Mouse (Mus musculus): ENCODE measurements around the gene Spag5.

Spag5 gene

GRCm38 (mm10) chr11:78322860-78323259 is 21.5 kb downstream of the Spag5 start, which contains the start of gene Aldoc:
Aldoc (plus strand) TSS chr11:78322968.
- peak; percentile 69 to 80 for DNase-seq (ENCODE audit: low spot score in 2 of 2)

- peak in 1 of 2 experiments; percentile 41 for DNase-seq (ENCODE audit: low spot score in 2 of 2)
Observed at GRCm38 (mm10) chr11:78324000-78324785, 22.9 kb downstream of the Spag5 start.

- no peak for DNase-seq (ENCODE audit: low spot score in 2 of 2)
Observed at GRCm38 (mm10) chr11:78324965-78325364, 23.6 kb downstream of the Spag5 start.

- DNase-seq (ENCODE audit: low spot score in 2 of 2), result no peak
Observed at GRCm38 (mm10) chr11:78327215-78327614, 25.9 kb downstream of the Spag5 start.

GRCm38 (mm10) chr11:78327634-78328511 is 26.5 kb downstream of the Spag5 start, which contains the start of gene Pigs:
Pigs (plus strand) TSS chr11:78328415.
- DNase-seq (ENCODE audit: low spot score in 2 of 2), result peak; percentile 91 to 97

GRCm38 (mm10) chr11:78328512-78329056 is 27.3 kb downstream of the Spag5 start:
- DNase-seq (ENCODE audit: low spot score in 2 of 2), result no peak

GRCm38 (mm10) chr11:78332676-78333075 is 31.3 kb downstream of the Spag5 start:
- no peak for DNase-seq (ENCODE audit: low spot score in 2 of 2)

- no peak for DNase-seq (ENCODE audit: low spot score in 2 of 2)
Observed at GRCm38 (mm10) chr11:78333992-78334391, 32.7 kb downstream of the Spag5 start.

- no peak for DNase-seq (ENCODE audit: low spot score in 2 of 2)
Observed at GRCm38 (mm10) chr11:78337040-78337439, 35.7 kb downstream of the Spag5 start.

GRCm38 (mm10) chr11:78341702-78342101 is 40.4 kb downstream of the Spag5 start:
- no peak for DNase-seq (ENCODE audit: low spot score in 2 of 2)

- DNase-seq (ENCODE audit: low spot score in 2 of 2), result peak; percentile 67 to 71
Observed at GRCm38 (mm10) chr11:78343381-78344327, 42.3 kb downstream of the Spag5 start, which contains the start of gene Unc119. Unc119 (plus strand) TSS chr11:78343482.

- DNase-seq (ENCODE audit: low spot score in 2 of 2), result no peak
Observed at GRCm38 (mm10) chr11:78344328-78344889, 43.1 kb downstream of the Spag5 start.

GRCm38 (mm10) chr11:78344890-78345715 is 43.8 kb downstream of the Spag5 start:
- DNase-seq (ENCODE audit: low spot score in 2 of 2), result no peak

GRCm38 (mm10) chr11:78345801-78346200 is 44.5 kb downstream of the Spag5 start:
- no peak for DNase-seq (ENCODE audit: low spot score in 2 of 2)

GRCm38 (mm10) chr11:78346326-78347069 is 45.2 kb downstream of the Spag5 start:
- no peak for DNase-seq (ENCODE audit: low spot score in 2 of 2)

GRCm38 (mm10) chr11:78347070-78347754 is 45.9 kb downstream of the Spag5 start:
- DNase-seq (ENCODE audit: low spot score in 2 of 2), result peak in 1 of 2 experiments; percentile 65

- DNase-seq (ENCODE audit: low spot score in 2 of 2), result no peak
Observed at GRCm38 (mm10) chr11:78347908-78348307, 46.6 kb downstream of the Spag5 start.

- DNase-seq (ENCODE audit: low spot score in 2 of 2), result no peak
Observed at GRCm38 (mm10) chr11:78348474-78348873, 47.1 kb downstream of the Spag5 start.

All from frontal cortex, postnatal 36 days (tissue).